Mouse (Mus musculus): ENCODE data around the gene Arhgap32.

GRCm38 (mm10) chr9:32149836-32150642 is 34.1 kb downstream of the Arhgap32 start:
- no peak for TF ChIP-seq POLR2A (IDR thresholded peaks at IDR 0.05; ENCODE audit: borderline replicate concordance, extremely low read depth, insufficient read depth, insufficient read length, poor library complexity, severe bottlenecking)
- TF ChIP-seq CTCF (IDR thresholded peaks at IDR 0.05; ENCODE audit: borderline replicate concordance, extremely low read depth, insufficient read depth, insufficient read length), result no peak
